Mouse (Mus musculus): ENCODE results near the gene Slc25a26. TPM values are rescaled to one million over a fixed set of nuclear protein-coding genes. Genes with fewer than 3 reads are reported as not detected.

Gene Slc25a26
- polyA plus RNA-seq, 1 experiment = 26.7 TPM

DNA sequence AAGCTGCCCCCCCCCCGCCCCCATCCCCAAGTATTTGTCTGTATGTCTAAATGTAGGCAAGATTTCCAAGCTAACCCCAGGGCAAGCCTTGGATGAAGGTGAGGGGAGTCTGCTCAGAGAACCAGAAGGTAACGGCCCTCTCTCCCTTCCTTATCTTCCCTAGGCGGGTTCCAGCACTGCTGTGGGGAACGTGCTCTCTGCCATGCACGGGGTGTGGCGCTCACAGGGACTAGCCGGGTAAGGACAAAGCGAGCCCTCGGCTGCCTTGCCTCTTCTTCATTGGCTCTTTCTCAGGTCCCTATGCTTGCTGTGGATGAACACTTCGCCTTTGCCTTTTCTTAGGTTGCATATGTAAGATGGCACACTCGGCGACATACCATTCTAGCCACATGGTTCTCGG is 98.9 kb downstream of the Slc25a26 start:
- no peak overlapping the region for H3K4me3 ChIP-seq (ENCODE audit: control insufficient read depth, low read depth, low read length)
- H3K27me3 ChIP-seq (ENCODE audit: control insufficient read depth, insufficient read depth, low read length) = no peaks in the 10 kb centered on the region
- no peaks in the 10 kb centered on the region for H3K4me1 ChIP-seq (ENCODE audit: control insufficient read depth, insufficient read depth, low read length)
- no peak for TF ChIP-seq CTCF (IDR thresholded peaks at IDR 0.05; ENCODE audit: control insufficient read depth, insufficient read depth, insufficient replicate concordance, low read depth, low read length)
- TF ChIP-seq POLR2A (IDR thresholded peaks at IDR 0.05; ENCODE audit: control insufficient read depth, low read depth, low read length) = no peak
- H3K36me3 ChIP-seq (ENCODE audit: control insufficient read depth, insufficient read depth, low read length) = no peaks in the 10 kb centered on the region; the same call in 1 of the 2 replicates
- no peak overlapping the region for H3K27ac ChIP-seq (ENCODE audit: control insufficient read depth, insufficient read depth, low read depth, low read length)

DNA sequence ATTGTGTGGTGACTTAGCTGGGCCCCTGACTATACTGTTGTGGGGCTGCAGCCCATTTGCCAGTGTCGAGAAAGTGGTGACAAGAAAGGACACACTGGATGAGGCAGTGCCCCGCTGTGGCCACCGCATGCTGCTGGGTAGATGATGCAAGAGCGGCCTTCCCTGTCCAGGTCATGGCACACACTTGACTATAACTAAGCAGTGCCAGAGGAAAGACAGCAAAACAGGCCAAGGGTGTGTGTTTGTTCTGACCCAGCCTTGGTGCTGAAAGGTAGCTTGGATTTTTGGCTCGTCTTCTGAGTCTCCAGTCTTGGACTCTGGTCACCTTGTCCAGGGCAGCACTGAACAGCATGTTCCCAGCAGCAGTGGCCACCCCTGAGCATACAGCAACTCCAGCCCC is 101.0 kb downstream of the Slc25a26 start:
- Histone ChIP-seq H3K27ac (ENCODE audit: control insufficient read depth, insufficient read depth, low read depth, low read length) (no peak overlapping the region), H3K27me3 (ENCODE audit: control insufficient read depth, insufficient read depth, low read length) (no peaks in the 10 kb centered on the region), H3K4me3 (ENCODE audit: control insufficient read depth, low read depth, low read length) (no peak overlapping the region), H3K36me3 (ENCODE audit: control insufficient read depth, insufficient read depth, low read length) (no peaks in the 10 kb centered on the region; the same call in 1 of the 2 replicates), H3K4me1 (ENCODE audit: control insufficient read depth, insufficient read depth, low read length) (no peaks in the 10 kb centered on the region)
- TF ChIP-seq CTCF (IDR thresholded peaks at IDR 0.05; ENCODE audit: control insufficient read depth, insufficient read depth, insufficient replicate concordance, low read depth, low read length) = no peak

DNA sequence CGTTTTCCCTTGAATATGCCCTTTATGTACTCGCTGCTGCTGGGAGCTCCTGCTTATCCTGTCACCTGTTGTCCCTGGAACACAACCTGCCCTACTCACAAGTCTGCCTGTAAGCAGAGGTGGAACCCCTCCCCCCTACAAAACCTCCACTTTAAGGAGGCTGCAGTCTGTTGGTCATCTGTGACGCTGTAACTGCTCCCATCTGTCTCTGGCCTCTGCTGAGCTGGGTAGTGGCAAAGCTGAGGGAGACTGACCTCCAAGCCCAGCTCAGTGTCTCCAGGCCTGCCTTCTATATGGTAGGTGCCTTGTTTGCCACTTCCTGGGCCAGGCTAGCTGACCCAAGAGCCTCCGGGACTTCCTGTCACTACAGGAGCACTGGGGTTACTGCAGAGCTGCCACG is 101.7 kb downstream of the Slc25a26 start:
- no peaks in the 10 kb centered on the region; the same call in 1 of the 2 replicates for H3K36me3 ChIP-seq (ENCODE audit: control insufficient read depth, insufficient read depth, low read length)
- H3K27ac ChIP-seq (ENCODE audit: control insufficient read depth, insufficient read depth, low read depth, low read length) = no peak overlapping the region; the same call in 1 of the 2 replicates
- TF ChIP-seq CTCF (IDR thresholded peaks at IDR 0.05; ENCODE audit: control insufficient read depth, insufficient read depth, insufficient replicate concordance, low read depth, low read length) (no peak), POLR2A (IDR thresholded peaks at IDR 0.05; ENCODE audit: control insufficient read depth, low read depth, low read length) (no peak)
- no peaks in the 10 kb centered on the region for H3K4me1 ChIP-seq (ENCODE audit: control insufficient read depth, insufficient read depth, low read length)
- no peak overlapping the region for H3K4me3 ChIP-seq (ENCODE audit: control insufficient read depth, low read depth, low read length)
- H3K27me3 ChIP-seq (ENCODE audit: control insufficient read depth, insufficient read depth, low read length) = no peaks in the 10 kb centered on the region

DNA sequence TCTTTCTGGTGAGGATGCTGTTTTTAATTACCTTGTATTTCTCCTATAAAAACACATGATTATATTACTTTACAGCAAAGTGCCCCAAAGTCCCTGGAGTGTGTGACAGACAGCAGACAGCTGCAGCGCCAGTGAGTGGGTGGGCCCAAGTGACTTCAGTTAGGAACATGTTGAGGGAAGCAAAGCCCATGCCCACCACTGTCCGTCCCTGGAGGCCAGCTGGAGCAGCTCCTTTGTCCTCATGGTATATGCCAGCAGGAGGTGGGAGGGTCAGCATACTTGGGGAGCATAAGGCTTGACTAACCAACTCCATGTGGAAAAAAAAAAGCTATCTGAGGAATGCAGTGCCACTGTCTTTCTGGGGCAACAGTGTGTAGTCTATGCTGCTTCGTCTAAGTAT is 103.9 kb downstream of the Slc25a26 start:
- Histone ChIP-seq H3K4me1 (ENCODE audit: control insufficient read depth, insufficient read depth, low read length) (no peaks in the 10 kb centered on the region; the same call in 1 of the 2 replicates), H3K4me3 (ENCODE audit: control insufficient read depth, low read depth, low read length) (no peak overlapping the region), H3K27me3 (ENCODE audit: control insufficient read depth, insufficient read depth, low read length) (no peaks in the 10 kb centered on the region), H3K27ac (ENCODE audit: control insufficient read depth, insufficient read depth, low read depth, low read length) (no peak overlapping the region), H3K36me3 (ENCODE audit: control insufficient read depth, insufficient read depth, low read length) (no peaks in the 10 kb centered on the region; the same call in 1 of the 2 replicates)
- TF ChIP-seq CTCF (IDR thresholded peaks at IDR 0.05; ENCODE audit: control insufficient read depth, insufficient read depth, insufficient replicate concordance, low read depth, low read length) (no peak), POLR2A (IDR thresholded peaks at IDR 0.05; ENCODE audit: control insufficient read depth, low read depth, low read length) (no peak)

DNA sequence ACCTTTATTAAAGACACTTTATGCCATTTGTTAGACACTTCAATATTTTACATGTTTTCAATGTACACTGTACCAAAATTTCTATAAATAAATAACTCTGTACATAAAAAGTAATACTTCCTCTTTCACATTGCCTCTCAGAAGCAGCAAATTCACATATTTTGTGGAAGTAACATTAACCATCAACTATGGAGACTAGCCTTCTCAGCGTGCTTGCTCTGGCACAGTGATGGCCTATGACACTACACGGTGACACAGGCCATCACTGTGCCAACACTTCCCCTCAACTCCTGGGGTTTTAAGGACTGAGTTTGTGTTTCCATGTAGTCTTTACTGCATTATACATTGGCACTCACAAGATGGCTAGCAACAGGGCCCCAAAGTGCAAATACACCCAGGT is 104.4 kb downstream of the Slc25a26 start:
- TF ChIP-seq POLR2A (IDR thresholded peaks at IDR 0.05; ENCODE audit: control insufficient read depth, low read depth, low read length) (no peak), CTCF (IDR thresholded peaks at IDR 0.05; ENCODE audit: control insufficient read depth, insufficient read depth, insufficient replicate concordance, low read depth, low read length) (no peak)
- no peaks in the 10 kb centered on the region; the same call in 1 of the 2 replicates for H3K4me1 ChIP-seq (ENCODE audit: control insufficient read depth, insufficient read depth, low read length)
- H3K27ac ChIP-seq (ENCODE audit: control insufficient read depth, insufficient read depth, low read depth, low read length) = no peak overlapping the region
- H3K27me3 ChIP-seq (ENCODE audit: control insufficient read depth, insufficient read depth, low read length) = no peaks in the 10 kb centered on the region
- no peak overlapping the region for H3K4me3 ChIP-seq (ENCODE audit: control insufficient read depth, low read depth, low read length)
- no peaks in the 10 kb centered on the region; the same call in 1 of the 2 replicates for H3K36me3 ChIP-seq (ENCODE audit: control insufficient read depth, insufficient read depth, low read length)

DNA sequence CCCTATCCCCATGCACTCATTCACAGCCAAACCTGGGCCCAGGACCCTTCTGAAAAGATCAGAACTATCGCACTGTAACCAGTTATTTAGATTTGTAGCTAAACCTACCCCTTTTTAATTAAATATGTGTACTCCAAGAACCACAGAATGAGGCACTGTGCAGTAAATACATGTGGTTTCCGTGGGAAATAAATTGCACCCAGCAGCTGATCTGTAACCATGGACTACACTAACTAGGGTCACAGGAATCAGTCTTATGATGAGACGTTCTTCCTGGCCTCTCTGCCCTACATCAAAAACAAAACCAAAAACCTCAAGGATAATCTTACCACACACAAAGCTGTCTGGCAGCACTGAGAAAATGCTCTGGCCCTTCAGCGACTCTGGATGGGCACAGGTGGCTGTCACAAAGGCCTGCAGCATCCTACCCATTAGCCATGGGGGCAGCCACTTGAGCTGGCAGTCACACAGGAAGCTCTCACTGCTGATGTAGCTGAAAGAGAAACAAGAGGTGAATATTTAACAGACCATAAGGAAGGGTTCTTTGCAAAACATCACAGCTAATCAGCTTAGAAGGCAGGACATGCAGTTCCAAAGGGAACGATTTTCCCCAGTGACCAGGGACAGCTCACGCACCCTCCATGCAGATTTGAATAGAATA is 113.2 kb downstream of the Slc25a26 start:
- H3K4me1 ChIP-seq (ENCODE audit: control insufficient read depth, insufficient read depth, low read length) = no peaks in the 10 kb centered on the region
- TF ChIP-seq POLR2A (IDR thresholded peaks at IDR 0.05; ENCODE audit: control insufficient read depth, low read depth, low read length) = no peak
- no peak for TF ChIP-seq CTCF (IDR thresholded peaks at IDR 0.05; ENCODE audit: control insufficient read depth, insufficient read depth, insufficient replicate concordance, low read depth, low read length)
- H3K27ac ChIP-seq (ENCODE audit: control insufficient read depth, insufficient read depth, low read depth, low read length) = no peak overlapping the region
- H3K27me3 ChIP-seq (ENCODE audit: control insufficient read depth, insufficient read depth, low read length) = no peaks in the 10 kb centered on the region
- H3K36me3 ChIP-seq (ENCODE audit: control insufficient read depth, insufficient read depth, low read length) = no peaks in the 10 kb centered on the region
- H3K4me3 ChIP-seq (ENCODE audit: control insufficient read depth, low read depth, low read length) = no peak overlapping the region

DNA sequence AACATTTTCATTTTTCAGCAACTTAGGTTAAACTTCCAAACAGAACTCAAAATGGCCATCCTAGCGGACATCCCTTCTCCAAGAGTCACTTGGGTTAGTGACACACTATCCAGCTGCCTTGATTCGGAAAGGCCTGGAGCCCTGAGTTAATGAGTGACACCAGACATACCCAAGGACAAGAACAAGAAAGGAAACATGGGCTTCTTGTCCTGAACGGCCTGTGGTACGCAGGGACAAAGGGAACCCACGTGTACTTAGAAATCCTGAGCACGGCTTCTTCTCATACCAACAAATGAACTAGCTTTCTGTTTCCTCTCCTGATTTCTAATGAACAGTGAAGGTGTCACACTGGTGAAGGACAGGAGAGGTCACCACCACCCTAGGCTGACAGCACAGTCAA is 114.2 kb downstream of the Slc25a26 start:
- Histone ChIP-seq H3K27ac (ENCODE audit: control insufficient read depth, insufficient read depth, low read depth, low read length) (no peak overlapping the region), H3K27me3 (ENCODE audit: control insufficient read depth, insufficient read depth, low read length) (no peaks in the 10 kb centered on the region), H3K36me3 (ENCODE audit: control insufficient read depth, insufficient read depth, low read length) (no peaks in the 10 kb centered on the region), H3K4me1 (ENCODE audit: control insufficient read depth, insufficient read depth, low read length) (no peaks in the 10 kb centered on the region), H3K4me3 (ENCODE audit: control insufficient read depth, low read depth, low read length) (no peak overlapping the region)
- no peak for TF ChIP-seq POLR2A (IDR thresholded peaks at IDR 0.05; ENCODE audit: control insufficient read depth, low read depth, low read length)
- TF ChIP-seq CTCF (IDR thresholded peaks at IDR 0.05; ENCODE audit: control insufficient read depth, insufficient read depth, insufficient replicate concordance, low read depth, low read length) = no peak

Measured in testis, adult 2 months (tissue).